Mouse (Mus musculus) embryonic facial prominence, embryonic 10.5 days (tissue): ENCODE results near the gene Polr3c. TPM values are rescaled to one million over a fixed set of nuclear protein-coding genes. Genes with fewer than 3 reads are reported as not detected.
A peak's percentile ranks its signal among the peaks of the same experiment; 100 is the strongest.
"Not testable (repeated sequence)": the region's sequence is repeated elsewhere in the genome, so short reads cannot be mapped to it uniquely, and the experiment has no call there.

Experiments
- DNase-seq: peaks from one replicate; pipeline ENCODE4 v3.0.0-alpha.2; 2017; ENCODE audit warnings: low spot score
- H3K27ac ChIP-seq: fragments of 300-500 bp; sonication (generic); replicated peaks from 2 replicates; pipeline ENCODE4 v1.5.1; 2016; ENCODE audit warnings: mild to moderate bottlenecking
- H3K27me3 ChIP-seq: fragments of 300-500 bp; sonication (generic); replicated peaks from 2 replicates; pipeline ENCODE4 v1.6.1; 2016; ENCODE audit warnings: low read depth, mild to moderate bottlenecking; ENCODE audit not compliant: poor library complexity, severe bottlenecking
- H3K36me3 ChIP-seq: fragments of 300-500 bp; sonication (generic); replicated peaks from 2 replicates; pipeline ENCODE4 v1.6.1; 2016; ENCODE audit warnings: mild to moderate bottlenecking, moderate library complexity
- H3K4me1 ChIP-seq: fragments of 300-500 bp; sonication (generic); 2 replicates; pipeline ENCODE4 v1.6.1; 2016
- H3K4me3 ChIP-seq: fragments of 300-500 bp; sonication (generic); 2 replicates; pipeline ENCODE4 v1.5.1; 2016; ENCODE audit warnings: mild to moderate bottlenecking, moderate library complexity
- H3K9me3 ChIP-seq: fragments of 300-500 bp; sonication (generic); 2 replicates; pipeline ENCODE4 v1.6.1; 2016; ENCODE audit warnings: mild to moderate bottlenecking
- WGBS: fragments of 180-500 bp; shearing (Covaris S2); methylation state at CpG from one replicate; pipeline ENCODE4 v1.1.7; 2016; 5-methylcytosine and 5-hydroxymethylcytosine counted together
- polyA plus RNA-seq: library from polyadenylated mRNA; unstranded; fragments of >200 nt; fragmentation: Nextera tagmentation; extraction: Ambion mirVana; gene quantifications from 2 replicates; pipeline ENCODE4 v1.2.1, GENCODE M21; 2016

Gene Polr3c
- polyA plus RNA-seq, 1 experiment from 2014 or later, result 44.1 TPM

- Histone ChIP-seq H3K4me3 (no peak overlapping the region), H3K4me1 (peaks cover 9% of the 10 kb centered on the region; the same call in 1 of the 2 replicates), H3K9me3 (no peaks in the 10 kb centered on the region), H3K27ac (no peak overlapping the region), H3K36me3 (peaks cover 69% of the 10 kb centered on the region), H3K27me3 (peaks cover 18% of the 10 kb centered on the region)
- 92% methylated on average over 11 of the region's 11 CpGs for WGBS
- DNase-seq, result no peak
Observed at GRCm38 (mm10) chr3:96706217-96706616, 21.2 kb downstream of the Polr3c start.

- peaks cover 69% of the 10 kb centered on the region for H3K36me3 ChIP-seq
- H3K27me3 ChIP-seq, result peaks cover 18% of the 10 kb centered on the region
- no peaks in the 10 kb centered on the region for H3K9me3 ChIP-seq
- no peak overlapping the region for H3K4me3 ChIP-seq
- H3K4me1 ChIP-seq, result peaks cover 12% of the 10 kb centered on the region
- no peak overlapping the region for H3K27ac ChIP-seq
- no peak for DNase-seq
- 69% methylated on average over 11 of the region's 11 CpGs for WGBS
Observed at GRCm38 (mm10) chr3:96704778-96705177, 22.6 kb downstream of the Polr3c start.

- peaks cover 70% of the 10 kb centered on the region for H3K36me3 ChIP-seq
- 89% methylated on average over 4 of the region's 4 CpGs for WGBS
- H3K4me1 ChIP-seq, result peaks cover 33% of the 10 kb centered on the region
- H3K4me3 ChIP-seq, result no peak overlapping the region
- no peak overlapping the region for H3K27ac ChIP-seq
- H3K9me3 ChIP-seq, result no peaks in the 10 kb centered on the region
- H3K27me3 ChIP-seq, result 0 out of 2 replicates have a peak, but pooled peaks cover 1% of the 10 kb centered on the region
- no peak for DNase-seq
Observed at GRCm38 (mm10) chr3:96701003-96701402, 26.4 kb downstream of the Polr3c start.

GRCm38 (mm10) chr3:96700376-96700775 lies 27.1 kb downstream of the Polr3c start:
- DNase-seq, result peak; percentile 43
- no peak overlapping the region for H3K27ac ChIP-seq
- H3K4me1 ChIP-seq, result peaks cover 39% of the 10 kb centered on the region
- H3K27me3 ChIP-seq, result no peaks in the 10 kb centered on the region
- no peaks in the 10 kb centered on the region for H3K9me3 ChIP-seq
- 55% methylated on average over 7 of the region's 7 CpGs for WGBS
- no peak overlapping the region for H3K4me3 ChIP-seq
- H3K36me3 ChIP-seq, result peaks cover 64% of the 10 kb centered on the region

GRCm38 (mm10) chr3:96698993-96699690 lies 28.3 kb downstream of the Polr3c start:
- Histone ChIP-seq H3K27me3 (no peaks in the 10 kb centered on the region), H3K36me3 (peaks cover 51% of the 10 kb centered on the region), H3K9me3 (no peaks in the 10 kb centered on the region), H3K27ac (peak overlapping the region; percentile 35; the same call in 1 of the 2 replicates), H3K4me1 (peaks cover 39% of the 10 kb centered on the region), H3K4me3 (peak overlapping the region; percentile 8; the same call in 1 of the 2 replicates)
- DNase-seq, result no peak
- 54% methylated on average over 19 of the region's 19 CpGs for whole genome bisulfite sequencing

GRCm38 (mm10) chr3:96696766-96697732 lies 30.4 kb downstream of the Polr3c start:
- Histone ChIP-seq H3K27ac (peak overlapping the region; percentile 99), H3K4me3 (peak overlapping the region; percentile 92), H3K4me1 (peaks cover 45% of the 10 kb centered on the region), H3K9me3 (no peaks in the 10 kb centered on the region), H3K27me3 (no peaks in the 10 kb centered on the region), H3K36me3 (peaks cover 31% of the 10 kb centered on the region)
- under 1% methylated on average over 85 of the region's 85 CpGs for WGBS
- DNase-seq, result peak; percentile 94

GRCm38 (mm10) chr3:96696198-96696765 lies 31.1 kb downstream of the Polr3c start, which contains the start of gene Pias3:
Pias3 (plus strand) TSS chr3:96696384.
- Histone ChIP-seq H3K4me3 (peak within 1 kb of the TSS; percentile 92), H3K4me1 (peaks cover 45% of the 10 kb centered on the region), H3K27ac (peak within 1 kb of the TSS; percentile 99), H3K27me3 (no peaks in the 10 kb centered on the region), H3K36me3 (peaks cover 23% of the 10 kb centered on the region), H3K9me3 (no peaks in the 10 kb centered on the region)
- DNase-seq, result peak; percentile 91
- WGBS, result under 1% methylated on average over 35 of the region's 35 CpGs

GRCm38 (mm10) chr3:96693579-96693978 lies 33.8 kb downstream of the Polr3c start:
- H3K27me3 ChIP-seq, result peaks cover 16% of the 10 kb centered on the region
- no peaks in the 10 kb centered on the region for H3K9me3 ChIP-seq
- H3K27ac ChIP-seq, result no peak overlapping the region
- WGBS, result 93% methylated on average over 1 of the region's 1 CpGs
- no peak for DNase-seq
- peaks cover 43% of the 10 kb centered on the region for H3K4me1 ChIP-seq
- no peak overlapping the region for H3K4me3 ChIP-seq
- no peaks in the 10 kb centered on the region for H3K36me3 ChIP-seq

GRCm38 (mm10) chr3:96692506-96692905 lies 34.9 kb downstream of the Polr3c start:
- H3K27ac ChIP-seq, result peak overlapping the region; percentile 25; the same call in 1 of the 2 replicates
- H3K36me3 ChIP-seq, result no peaks in the 10 kb centered on the region
- peaks cover 35% of the 10 kb centered on the region for H3K4me1 ChIP-seq
- H3K9me3 ChIP-seq, result no peaks in the 10 kb centered on the region
- H3K27me3 ChIP-seq, result peaks cover 18% of the 10 kb centered on the region
- peak; percentile 61 for DNase-seq
- H3K4me3 ChIP-seq, result no peak overlapping the region
- WGBS, result 14% methylated on average over 3 of the region's 3 CpGs

GRCm38 (mm10) chr3:96690298-96690697 lies 37.1 kb downstream of the Polr3c start:
- WGBS, result 59% methylated on average over 3 of the region's 3 CpGs
- no peaks in the 10 kb centered on the region for H3K9me3 ChIP-seq
- H3K4me3 ChIP-seq, result no peak overlapping the region
- H3K27ac ChIP-seq, result no peak overlapping the region
- H3K27me3 ChIP-seq, result peaks cover 26% of the 10 kb centered on the region
- DNase-seq, result no peak
- H3K4me1 ChIP-seq, result peaks cover 17% of the 10 kb centered on the region
- no peaks in the 10 kb centered on the region for H3K36me3 ChIP-seq

- H3K9me3 ChIP-seq, result no peaks in the 10 kb centered on the region
- 83% methylated on average over 11 of the region's 11 CpGs for WGBS
- H3K4me1 ChIP-seq, result peaks cover 24% of the 10 kb centered on the region
- peaks cover 40% of the 10 kb centered on the region for H3K27me3 ChIP-seq
- no peak overlapping the region for H3K27ac ChIP-seq
- H3K4me3 ChIP-seq, result no peak overlapping the region
- no peak for DNase-seq
- H3K36me3 ChIP-seq, result no peaks in the 10 kb centered on the region
Observed at GRCm38 (mm10) chr3:96688854-96689253, 38.6 kb downstream of the Polr3c start.

- not testable (repeated sequence) for DNase-seq, H3K27ac ChIP-seq, H3K4me3 ChIP-seq, H3K9me3 ChIP-seq, H3K36me3 ChIP-seq
- peaks cover 64% of the 10 kb centered on the region for H3K27me3 ChIP-seq
- WGBS, result 93% methylated on average over 5 of the region's 5 CpGs
- peaks cover 19% of the 10 kb centered on the region for H3K4me1 ChIP-seq
Observed at GRCm38 (mm10) chr3:96686057-96686456, 41.4 kb downstream of the Polr3c start.
